Mouse (Mus musculus) gastrocnemius, postnatal 10 days (tissue): ENCODE data around the gene Zfp541. TPM values are rescaled to one million over a fixed set of nuclear protein-coding genes. Genes with fewer than 3 reads are reported as not detected.

Experiments used
- DNase-seq: peaks from one replicate; pipeline ENCODE4 v3.0.0; 2021; ENCODE audit warnings: mixed read lengths
- long read RNA-seq, 2 experiments: library from polyadenylated mRNA; stranded (forward); transcript quantifications; one replicate each; pipeline ENCODE4 v2.0.0; 2021
- total RNA-seq, 2 experiments: library from RNA; stranded (reverse); gene quantifications; 2 replicates each; pipeline ENCODE4 v1.2.3; 2021

Zfp541 gene
- not detected for total RNA-seq
- long read RNA-seq, experiment 1 = 0 reads
- long read RNA-seq, experiment 2 = 0 reads

DNA sequence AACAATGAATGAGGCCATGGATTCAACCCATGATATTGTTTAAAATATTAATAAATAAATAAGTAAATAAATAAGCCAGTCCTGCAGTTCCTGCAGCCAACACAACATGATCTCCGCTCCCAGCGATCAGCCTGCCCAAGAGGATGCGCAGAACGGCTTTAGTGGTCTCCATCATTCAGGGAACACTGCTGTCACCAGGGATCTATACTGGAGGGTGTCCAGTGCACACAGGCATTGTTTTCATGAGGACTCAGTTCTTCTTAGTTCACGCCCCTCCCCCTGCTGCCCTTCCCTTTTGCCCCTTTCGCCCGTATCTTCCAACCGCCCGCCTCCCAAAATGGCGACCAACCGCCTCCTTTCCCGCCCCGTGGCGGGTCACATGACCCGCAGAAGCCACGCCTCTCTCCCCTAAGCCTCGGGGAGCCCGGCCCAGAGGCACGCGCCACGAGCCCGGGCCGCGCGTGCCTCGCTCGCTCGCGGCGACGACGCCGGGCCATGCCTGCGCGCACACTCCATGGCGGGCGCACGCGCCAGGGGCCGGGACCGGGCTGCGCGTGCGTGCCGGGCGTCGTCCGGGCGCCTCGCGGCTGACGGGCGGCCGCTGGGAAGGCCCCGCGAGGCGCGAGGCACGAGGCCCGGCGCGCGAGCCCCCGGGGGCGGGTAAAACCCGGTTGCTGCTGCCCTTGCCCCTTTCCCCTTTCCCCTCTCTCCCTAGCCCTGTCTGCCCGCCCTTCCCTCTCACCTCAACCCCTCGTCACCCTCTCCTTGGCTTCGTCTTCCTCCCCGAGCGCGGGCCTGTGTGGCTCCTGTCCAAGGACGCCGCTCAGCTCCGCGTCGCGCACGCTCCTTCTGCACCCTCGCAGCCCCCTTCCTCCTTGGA, at the start of gene Zfp541:
Gene Zfp541 (plus strand): TSS at position 596 of the 880 bp plus-strand sequence.
- DNase-seq = no peak

DNA sequence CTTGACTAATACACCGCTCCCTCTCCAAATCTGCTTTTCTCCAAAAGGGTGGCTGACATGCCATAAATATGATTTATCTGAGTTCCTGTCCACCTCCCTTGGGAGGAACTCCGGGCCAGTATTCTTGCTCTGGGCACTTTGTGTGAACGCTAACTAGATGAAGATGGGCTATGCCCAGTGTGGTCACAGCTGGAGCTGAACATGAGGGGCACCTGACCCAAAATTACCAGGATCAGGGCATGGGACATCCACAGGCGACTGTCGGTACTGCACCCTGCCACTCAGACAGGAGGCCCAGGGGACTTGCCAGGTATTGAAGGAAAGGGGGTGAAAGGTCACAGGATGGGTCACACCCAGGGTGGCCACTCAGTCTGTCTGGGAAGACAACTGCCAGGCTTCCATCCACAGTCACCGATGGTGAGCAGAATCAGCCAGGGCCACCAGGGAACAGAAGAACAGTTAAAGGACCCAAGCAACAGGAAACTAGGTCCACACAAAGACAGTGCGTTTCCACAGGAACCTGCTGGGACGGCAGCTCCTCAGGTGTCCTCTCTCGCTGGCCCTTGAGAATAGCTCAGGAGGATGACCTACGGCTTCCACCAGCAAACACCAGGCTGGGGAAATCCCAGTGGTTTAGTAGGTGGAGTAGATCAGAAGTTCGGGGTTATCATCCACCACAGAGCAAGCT, 48.9 kb upstream of the Zfp541 start:
- DNase-seq = peak; percentile 52

DNA sequence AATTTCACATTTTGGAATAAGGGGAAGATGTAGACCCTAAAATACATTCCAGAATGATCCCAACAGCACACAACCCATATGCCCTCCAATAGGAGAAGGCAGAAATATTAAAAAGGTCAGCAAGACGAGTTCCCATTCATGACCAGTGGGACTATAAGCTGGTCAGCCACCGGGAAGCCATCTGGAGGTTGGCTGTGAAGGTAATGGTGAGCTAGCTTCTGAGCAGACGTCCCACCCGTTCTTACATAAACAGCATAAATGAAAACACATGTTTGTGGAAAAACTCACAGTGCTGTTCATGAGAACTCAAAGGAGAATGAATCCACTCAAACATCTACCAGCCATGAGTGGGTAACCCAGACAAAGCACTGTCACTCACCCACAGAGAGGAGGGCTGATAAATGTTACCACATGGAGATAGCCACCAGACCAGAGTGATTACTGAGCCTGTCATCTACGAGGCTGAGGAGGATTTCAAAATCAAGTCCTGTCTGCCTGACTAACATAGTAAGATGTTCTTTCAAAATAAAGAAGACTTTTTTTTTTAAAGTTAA, 47.8 kb upstream of the Zfp541 start:
- no peak for DNase-seq

DNA sequence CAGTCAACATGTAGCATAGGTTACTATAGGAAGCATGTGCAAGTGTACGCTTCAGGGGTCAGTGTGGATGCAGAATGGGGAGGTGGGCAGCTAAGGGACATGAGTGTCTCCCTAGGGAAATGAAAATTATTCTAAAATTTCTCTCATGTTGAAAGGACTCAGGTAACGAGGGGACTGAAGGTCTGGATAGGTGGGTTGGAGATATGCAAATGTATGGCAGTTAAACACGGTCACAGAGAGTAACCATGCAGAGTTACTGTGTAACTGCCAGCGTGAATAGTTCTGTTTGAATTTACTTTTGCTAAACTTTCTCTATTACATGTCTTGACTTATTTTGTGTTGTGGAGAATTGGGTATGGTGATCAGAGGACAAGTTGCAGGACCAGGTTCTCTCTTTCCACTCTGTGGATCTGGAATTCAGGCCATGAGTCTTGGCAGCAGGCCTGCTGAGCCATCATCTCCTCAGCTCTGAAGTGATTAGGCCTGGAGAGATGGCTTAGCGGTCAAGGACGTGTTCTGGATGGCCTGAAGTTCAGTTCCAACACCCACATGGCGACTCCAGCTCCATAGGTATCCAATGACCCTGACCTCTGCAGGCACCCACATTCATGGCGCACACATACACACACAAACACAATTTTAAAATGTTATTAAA, 47.0 kb upstream of the Zfp541 start:
- no peak for DNase-seq

DNA sequence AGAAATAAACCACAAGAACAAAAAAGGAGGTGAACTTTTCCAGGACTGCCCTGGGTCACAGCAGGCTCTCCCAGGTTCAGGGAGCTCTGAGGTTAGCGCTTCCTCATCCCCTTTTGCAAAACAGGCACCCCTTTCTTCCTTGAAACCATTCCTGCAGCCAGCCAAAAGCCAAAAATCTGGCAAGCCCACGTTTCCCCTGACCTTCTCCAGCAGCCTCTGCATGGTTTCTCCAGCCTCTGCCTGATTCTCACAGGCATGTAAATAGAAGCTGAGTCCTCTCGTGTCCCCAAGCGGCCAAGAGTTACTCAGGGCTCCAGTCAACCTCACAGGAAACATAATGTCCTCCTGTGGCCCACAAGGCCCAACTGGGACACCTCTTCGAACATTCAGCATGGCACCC, 46.2 kb upstream of the Zfp541 start:
- no peak for DNase-seq

DNA sequence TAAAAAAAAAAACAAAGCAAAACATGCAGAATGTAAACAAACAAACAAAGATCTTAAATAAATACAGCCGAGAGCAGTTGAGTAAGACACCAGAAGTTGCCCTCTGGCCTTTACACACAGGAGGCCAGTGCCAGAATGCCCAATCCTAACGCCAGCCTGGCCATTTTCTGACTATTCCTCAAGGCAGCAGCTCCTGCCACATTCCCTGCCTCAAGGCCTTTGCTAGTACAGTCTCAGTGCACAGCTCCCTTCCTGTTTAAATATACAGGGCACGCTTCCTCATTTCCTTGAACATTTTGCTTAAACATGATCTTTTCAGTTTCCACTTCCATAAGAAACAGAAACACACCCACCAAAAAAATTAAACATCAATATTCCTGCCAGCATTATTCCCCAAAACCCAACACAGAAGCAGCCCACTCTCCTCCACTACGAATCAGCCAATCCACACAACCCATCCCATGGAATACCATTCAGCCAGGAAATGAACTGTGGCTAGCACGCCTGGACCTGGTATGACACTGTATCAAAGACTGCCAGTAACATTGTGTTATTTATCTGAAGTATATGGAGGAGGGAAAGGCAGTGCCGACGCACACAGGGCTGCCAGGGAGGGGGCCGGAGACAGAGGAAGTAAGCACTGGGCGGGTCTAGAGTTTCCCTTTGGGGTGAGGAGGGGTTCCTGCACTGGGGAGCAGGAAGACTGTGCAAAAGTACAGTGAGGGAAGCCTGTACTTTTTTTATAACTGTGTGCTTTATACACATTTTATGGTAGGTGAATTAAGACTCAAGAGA, 43.4 kb upstream of the Zfp541 start:
- no peak for DNase-seq

DNA sequence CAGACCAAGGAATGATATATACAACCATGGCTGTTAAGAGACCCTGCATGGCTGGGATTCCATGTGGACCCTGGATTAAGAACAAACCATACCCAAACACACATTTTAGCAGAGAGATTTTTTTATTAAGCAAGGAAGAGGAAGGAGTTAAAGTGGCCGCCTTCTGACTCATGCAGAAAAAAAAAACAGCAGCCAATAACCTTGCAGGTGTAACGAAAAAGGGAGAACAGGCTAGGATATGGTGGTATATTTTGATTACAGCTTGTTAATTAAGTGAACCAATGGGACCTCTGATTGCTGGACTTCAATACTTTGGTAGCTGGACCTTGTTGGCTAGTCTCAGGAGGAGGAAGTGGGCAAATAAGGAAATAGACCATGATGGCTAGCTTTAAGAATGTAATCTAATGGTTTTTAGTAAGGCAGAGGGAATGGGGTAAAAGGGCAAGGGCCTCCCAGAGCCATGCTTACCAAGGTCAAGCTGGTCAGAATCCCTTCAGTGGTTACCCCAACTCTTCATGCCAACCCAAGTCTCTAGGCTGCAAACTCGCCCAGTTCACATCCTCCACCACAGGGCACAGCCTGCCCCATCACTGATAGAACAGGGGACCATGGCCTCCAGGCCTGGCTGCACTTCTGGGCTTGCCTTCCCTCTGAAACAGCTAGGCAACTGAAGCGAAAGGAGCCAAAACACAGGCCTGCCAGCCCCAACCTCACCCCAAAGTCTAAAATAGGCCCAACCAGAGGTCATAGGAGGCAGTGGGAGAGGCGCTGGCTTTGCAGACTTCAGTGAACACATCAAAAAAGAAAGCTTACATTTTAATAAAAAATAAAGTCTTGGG, 42.1 kb upstream of the Zfp541 start:
- no peak for DNase-seq

DNA sequence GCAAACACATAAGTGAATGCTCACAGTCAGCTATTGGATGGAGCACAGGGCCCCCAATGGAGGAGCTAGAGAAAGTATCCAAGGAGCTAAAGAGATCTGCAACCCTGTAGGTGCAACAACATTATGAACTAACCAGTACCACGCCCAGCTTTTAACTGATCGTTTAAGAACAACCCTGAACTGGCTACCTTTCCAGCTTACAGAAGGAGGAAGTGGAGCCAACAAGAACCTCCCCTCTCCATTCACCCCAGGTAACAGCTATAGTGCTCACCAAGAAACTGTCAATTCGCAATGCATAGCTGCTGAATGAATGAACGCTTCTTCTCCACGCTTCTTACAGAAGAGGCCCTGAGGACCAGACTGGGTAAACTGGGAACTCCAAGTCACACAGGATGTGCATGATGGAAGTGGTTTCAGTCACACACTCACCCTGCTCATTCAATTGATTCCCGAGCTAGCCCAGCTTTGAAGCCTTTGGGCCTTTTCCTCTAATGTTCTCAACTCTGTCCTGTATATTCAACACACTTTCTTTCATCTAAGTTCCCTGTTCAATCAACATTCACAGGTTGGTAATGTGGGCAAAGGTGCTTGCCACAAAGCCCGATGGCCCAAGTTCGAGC, 36.9 kb upstream of the Zfp541 start:
- no peak for DNase-seq

DNA sequence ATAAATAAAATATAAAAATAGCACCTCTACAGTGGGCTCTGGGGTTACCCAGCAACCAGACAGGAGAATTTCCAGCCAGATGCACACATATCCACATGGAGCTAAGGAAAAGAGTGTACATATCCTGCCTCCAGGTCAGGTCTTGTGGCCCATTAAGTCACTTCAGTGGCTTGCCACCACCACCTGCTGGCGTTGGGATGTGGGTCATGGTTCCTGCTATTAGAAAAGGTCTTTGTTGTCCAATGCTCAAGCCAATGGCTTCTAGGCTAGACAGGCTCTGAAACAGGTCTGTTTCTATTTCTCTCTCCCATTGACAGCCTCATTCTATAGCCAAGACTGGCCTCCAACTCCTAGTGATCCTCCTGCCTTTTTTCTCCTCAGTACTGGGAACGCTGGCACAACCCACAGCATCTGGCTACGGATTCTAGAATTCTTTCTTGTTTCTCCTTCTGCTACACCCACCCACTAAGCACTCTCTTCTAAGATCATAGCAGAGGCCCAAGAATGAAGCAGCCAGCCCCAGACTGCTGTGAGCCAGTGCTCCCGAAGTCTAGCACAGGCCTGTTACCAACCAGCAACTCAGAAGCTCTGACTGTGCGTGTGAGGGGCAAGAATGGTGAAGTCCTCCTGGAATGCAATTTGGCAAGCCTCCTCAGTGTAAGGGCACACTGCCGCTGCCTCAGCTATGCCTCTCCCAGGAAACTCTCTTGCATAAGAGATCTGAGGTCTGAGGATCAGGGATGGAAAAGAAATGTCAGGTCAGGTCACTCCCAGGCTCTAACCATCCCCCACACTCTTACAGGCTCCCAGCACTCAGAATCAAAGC, 33.3 kb upstream of the Zfp541 start:
- peak; percentile 35 for DNase-seq

DNA sequence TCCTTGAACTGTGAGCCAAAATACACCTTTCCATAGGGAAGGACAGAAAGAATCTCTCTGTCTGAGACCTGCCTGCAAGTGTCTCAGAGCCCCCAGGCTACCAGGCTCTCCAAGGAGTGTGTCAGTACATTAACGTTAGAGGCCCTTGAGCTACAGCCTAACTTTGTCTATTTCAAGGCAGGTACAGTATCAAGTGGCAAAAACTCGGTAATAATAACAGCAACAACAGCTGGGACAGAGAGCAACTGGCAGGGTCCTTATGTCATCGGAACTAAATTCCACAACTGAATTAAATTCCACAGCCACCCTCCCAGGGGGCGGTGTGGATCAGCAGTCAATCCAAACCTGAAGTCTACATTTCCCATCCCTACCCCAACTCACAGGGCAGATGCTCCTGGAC, 30.5 kb upstream of the Zfp541 start:
- no peak for DNase-seq

DNA sequence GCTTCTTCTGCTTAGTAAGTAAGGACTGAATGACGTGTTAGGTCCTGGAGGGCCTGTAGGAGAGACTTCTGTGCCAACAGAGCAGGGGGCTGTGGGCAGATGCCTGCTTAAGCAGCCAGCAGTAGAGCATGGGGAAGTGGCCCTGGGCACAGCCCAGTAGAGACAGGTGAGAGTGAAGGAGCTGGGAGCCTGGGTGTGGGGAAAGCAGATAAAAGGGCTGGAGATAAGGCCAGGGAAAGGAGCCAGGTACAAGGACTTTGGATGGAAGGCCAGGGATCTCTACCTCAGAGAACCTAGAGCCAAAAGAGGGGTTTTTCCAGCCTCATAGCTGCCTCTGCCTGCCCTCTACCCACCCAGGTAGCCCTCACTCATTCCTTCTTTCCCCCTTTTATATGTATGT, 28.6 kb upstream of the Zfp541 start:
- DNase-seq = no peak

DNA sequence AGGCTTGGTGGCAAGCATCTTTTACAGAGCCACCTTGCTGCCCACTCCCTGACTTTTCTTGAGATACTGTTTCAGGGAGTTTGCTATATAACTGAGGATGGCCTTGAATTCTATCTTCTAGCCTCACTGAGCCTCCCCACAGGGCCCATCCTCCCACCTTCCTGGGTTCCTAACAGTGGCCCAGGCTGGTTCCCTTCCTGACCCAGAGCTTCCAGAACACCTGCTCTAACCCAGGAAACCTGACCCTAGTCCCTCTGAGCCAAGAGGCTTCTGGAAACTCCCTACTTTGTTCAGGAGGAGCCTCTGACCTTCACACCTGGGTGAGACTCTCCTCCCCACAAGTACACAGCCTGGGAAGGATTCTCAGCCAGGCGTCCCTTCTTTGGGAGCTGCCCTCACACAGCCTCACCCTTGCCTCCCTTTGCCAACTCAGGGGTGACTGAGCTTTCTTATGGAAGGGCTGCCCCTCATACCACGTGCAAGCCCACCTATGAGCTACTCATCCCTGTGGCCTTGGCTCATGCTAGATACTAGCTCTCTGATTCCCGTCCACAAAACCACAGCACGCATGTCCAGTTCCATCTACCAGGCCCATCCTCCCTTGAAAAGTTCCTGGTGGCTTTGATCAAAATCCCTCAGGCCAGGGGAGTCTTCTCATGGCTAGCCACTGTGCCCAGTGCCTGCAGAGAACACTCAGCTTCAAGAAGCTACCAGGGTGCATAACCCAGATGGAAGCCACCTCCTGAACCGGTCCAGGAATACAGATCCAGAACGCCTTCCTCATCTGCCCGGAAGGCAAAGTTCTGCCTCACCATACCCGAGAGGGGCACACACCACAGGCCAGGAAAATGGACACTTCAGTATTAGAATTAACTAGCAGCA, 27.8 kb upstream of the Zfp541 start:
- no peak for DNase-seq

DNA sequence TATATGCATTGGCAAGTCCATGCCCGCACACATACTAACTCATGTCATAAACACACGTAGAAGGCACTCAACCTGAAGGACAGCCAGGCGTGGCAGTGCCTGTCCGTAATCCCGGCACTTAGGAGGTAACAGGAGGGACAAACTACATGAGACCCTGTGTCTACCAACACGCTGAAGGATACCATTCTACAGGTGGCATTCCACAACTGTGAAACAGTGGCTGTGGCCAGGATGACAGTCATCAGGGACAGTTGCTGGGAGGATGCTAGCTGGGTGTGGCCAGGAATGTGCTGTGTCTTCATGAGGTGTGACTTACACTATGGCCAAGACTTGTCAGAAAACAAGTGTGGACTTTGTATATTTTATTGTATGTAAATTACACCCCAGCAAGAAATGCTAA, 24.6 kb upstream of the Zfp541 start:
- no peak for DNase-seq

DNA sequence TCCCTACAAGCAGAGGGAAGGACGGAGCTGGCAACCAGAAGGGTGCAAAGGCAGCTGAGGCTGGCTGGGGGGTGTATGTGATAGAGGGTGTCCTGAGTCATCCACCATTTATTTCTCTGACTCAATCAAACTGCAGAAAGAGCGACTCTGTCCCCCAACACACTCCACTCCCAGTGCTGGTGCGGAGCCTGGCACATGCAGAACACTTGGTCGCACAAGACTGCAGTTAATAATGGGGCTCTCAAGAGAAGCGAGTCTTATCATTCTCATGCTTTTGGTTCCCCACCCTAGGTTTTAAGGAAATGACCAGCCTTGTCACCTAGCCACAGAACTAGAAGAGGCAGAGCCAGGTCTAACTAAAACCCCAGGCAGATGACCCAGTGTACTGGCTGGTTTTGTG, 22.3 kb upstream of the Zfp541 start:
- no peak for DNase-seq

DNA sequence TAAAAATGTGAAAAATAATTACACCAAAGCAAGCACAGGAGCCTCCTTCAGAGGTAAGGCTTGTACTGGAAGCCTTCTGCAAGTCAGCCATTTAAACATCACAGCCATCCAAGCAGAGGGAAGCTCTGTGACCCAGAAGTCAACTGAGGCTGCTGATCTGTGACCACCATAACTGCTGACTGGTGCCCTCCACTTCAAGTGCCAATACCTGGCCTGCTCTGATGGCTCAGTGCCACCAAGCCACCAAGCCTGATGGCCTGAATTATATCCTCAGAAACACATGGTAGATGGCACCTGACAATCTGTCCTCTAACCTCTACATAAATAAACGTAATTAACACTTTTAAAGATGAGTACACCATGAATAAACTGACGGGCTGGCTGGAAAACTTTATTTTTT, 20.4 kb upstream of the Zfp541 start:
- no peak for DNase-seq

DNA sequence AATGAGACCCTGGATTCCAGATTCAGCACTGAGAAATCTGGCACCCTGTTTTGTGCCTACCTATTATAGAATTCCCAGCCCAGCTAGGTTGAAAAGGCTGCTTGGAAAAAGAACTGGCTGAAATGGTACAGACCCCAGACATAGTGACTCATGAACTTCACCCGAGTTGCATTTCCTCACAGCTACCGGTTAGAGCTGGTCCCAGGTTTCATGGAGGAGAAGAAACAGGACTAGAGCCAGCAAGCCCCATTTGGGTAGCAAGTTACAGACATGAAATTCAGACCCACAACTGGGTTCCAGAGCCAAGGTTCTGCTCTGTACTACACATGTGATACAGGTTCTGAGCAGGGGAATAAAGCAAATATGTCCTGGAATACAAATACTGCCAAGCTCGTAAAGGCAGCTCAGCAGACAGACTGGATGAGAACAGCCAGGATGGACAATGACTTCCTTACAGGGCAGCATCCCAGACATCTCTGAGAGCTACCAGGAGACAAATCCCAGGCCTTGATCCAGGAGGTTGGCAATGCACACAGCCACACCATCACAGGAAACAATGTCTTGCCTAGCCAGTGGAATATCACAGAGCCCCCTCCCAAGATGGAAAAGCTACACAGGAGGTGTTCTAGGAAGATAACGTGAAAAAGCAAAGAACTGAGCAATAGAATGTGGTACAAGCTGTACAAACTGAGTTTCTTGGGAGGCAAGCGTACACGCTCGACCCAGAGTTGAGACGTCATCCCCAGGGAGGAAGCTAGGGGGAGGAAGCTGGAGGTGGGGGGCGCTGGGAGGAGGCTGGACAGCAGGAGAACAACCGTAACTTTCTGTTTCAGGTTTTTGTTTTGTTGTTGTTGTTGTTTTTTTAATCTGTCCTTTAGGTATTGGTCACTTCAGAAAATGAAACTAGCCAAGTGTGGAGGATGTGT, 18.5 kb upstream of the Zfp541 start:
- DNase-seq = no peak

DNA sequence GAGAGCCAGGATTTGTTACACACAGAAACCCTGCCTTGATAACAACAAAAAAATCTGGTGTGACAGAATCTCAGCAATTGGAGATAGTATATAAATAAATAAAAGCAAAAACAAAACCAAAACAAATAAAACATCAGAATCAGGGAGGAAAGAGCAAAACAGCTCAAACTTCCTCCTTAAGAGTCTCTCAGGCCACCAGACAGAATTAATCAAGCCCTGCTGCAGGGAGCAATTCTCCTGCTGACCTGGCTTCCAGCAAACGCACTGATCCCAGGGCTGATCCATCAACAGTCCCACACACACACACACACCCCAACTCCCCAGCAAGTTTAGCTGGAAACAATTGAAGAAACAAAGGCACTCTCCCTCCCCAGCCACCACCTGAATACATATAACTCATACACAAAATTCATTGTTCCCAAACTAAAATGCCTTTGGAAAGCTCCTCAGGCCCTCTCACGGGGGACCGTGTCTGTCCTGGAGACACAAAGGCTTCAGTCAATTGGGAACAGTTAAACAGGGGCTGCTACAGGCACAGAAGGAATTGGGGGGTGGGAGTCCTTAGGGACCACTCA, 17.7 kb upstream of the Zfp541 start:
- no peak for DNase-seq
